Mouse (Mus musculus) testis, adult 10 weeks (tissue): ENCODE measurements around the gene E130114P18Rik. TPM values are rescaled to one million over a fixed set of nuclear protein-coding genes. Genes with fewer than 3 reads are reported as not detected.

ENCODE experiments used
- polyA plus RNA-seq: library from polyadenylated mRNA; stranded (reverse); fragments of 350-450 nt; fragmentation: Illumina TruSeq; extraction: RNeasy Lipid Tissue Mini Kit (QIAGEN cat#74804); gene quantifications from one replicate; pipeline ENCODE4 v1.2.3, GENCODE M21; 2014; ENCODE audit warnings: low read depth, low replicate concordance

The E130114P18Rik gene
- 1.7 TPM for polyA plus RNA-seq

GRCm38 (mm10) chr4:97777706-97778176 is at the start of gene E130114P18Rik:
E130114P18Rik (minus strand) TSS chr4:97778078.

DNA sequence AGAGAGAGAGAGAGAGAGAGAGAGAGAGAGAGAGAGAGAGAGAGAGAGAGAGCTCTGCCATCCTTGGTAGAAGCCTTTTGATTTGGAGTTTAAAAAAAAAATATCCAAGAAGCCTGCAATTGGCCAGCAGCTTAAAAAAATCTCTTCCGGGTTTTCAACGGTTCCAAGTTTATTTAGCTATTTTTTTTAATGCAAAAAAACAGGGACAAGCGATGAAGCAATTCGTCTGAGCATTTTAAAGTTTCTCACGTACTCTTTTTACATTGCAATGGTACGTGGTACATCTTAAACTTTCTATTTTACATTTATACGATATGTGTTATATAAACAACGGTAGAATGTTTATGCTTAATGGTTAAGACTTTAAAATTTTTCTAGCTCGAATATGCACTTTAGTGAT is 5.2 kb downstream of the E130114P18Rik start, which contains the start of gene Nfia:
Nfia (plus strand) TSS at position 94 of the 400 bp plus-strand sequence.

Other genes starting within 250 kb of the E130114P18Rik start
- gene Nfia, start 5.3 kb downstream of the E130114P18Rik start, polyA plus RNA-seq = 3.9 TPM